Mouse (Mus musculus): ENCODE measurements around the gene Wbp1l. TPM values are rescaled to one million over a fixed set of nuclear protein-coding genes. Genes with fewer than 3 reads are reported as not detected.

The Wbp1l gene
- total RNA-seq, 2 experiments from 2014 or later: 66.2 to 116 TPM

DNA sequence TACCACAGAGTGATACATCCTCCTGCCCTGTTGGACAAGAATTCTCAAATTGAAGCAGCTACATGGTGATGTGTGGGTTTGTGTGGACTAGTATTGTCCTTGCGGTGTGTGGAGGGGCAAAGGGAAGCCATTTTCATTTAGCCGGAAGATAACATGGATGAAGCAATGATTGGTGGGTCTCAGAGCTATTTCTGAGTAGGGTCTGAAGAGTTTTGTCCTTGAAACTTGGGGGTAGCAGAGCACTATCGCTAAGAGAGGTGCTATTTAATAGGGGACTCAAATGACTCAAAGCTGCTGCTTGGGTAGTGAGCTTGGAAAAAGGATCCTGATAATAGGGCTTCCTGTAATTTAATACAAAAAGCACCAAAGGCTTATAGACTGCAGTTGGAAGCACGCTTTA, 697 bp upstream of the Wbp1l start:
- no peak for DNase-seq (ENCODE audit: low spot score)

DNA sequence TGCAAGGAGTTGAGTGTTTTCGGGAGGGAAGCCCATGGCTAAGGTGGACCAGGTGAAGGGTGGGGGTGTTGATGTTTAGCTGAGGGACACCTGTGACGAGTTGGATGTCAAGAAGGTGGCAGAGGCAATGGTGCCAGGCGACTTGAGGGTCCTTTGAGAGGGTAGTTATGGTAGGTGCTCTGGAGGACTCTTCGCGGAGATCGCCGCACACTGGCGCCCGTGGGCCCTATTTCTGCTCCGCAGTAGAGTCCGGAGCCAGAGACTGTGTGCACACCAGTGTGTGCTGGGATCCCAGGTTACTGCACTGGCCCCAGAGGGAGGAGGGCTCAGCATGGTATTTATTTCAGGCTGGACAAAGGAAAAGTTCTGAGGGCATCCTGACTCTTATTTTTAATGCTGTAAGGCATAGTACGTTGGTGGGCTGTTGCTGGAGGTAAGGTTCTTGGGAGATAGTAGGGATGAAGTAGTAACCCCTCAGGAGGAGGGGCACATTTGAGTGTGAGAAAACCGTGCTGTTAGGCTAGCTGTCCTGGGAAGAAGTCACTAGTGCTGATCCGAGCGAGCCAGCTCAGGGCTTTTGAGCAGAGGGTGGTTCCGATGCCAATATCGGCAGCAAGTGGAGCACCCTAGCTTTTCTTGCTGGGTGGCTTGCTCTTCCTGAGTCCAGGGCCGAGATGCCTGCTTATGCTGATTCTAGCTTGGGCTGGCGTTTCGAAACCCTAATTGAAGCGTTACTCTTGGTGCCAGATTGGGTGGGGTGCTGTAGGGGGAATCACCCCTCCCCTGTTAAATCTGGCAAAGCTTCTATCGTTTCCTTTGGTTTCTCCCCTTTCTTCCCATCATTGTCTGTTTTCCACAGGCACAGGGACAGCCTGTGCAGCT, 732 bp downstream of the Wbp1l start:
- peak; percentile 42 for DNase-seq (ENCODE audit: low spot score)

DNA sequence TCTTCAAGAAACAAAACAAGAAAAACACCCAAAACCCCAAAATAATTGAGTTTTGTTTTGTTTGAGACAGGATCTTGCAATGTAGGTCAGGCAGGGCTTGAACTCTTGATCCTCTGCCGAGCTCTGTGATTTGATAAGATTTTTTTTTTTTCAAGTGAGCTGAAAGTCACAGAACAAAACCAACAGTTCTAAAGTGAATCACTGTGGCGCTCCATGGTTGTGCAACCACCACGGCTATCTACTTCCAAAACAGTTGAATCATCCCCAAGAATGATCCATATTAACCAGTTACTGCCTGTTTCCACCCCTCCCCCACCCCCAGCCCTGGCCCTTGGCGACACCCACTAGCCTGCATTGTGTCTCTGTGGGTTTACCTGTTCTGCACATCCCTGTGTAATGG, 1.5 kb downstream of the Wbp1l start:
- DNase-seq (ENCODE audit: low spot score): no peak

DNA sequence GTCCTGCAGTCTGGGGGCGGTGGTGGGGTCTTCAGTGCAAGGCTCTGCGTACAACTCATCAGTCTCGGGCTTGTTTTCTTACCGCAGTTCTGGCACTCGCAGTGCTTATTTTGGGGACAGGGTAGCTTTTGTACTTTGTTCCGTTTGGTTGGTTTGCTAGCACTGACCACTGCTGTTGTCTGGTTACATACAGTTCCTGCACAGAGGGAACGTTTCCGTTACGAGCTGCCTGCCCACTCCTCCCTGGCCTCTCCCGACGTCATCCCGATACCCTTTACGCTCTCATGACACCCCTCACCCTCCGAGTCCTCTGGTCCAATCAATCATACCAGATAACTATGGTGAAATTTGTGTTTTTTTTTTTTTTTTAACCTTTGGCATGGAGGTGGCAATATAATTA, 2.6 kb downstream of the Wbp1l start:
- no peak for DNase-seq (ENCODE audit: low spot score)

DNA sequence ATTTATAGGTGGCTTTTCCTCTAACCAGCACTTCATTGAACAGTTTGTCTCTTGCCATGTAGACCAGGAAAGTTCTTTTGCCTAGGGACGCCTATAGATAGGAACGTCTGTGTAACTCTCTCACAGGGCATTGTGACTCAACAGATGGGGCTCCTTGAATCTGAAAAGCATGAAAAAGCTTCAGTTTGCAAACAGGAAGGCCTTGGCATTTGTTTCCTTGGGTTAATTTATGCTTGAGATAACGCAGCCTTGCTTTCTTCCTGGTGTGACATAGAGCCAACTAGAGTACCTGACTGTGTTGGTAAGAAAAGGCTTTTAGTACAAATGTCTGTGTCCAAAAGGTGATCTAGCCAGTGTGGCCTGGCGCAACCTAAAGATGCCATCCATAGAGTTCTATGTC, 3.5 kb downstream of the Wbp1l start:
- no peak for DNase-seq (ENCODE audit: low spot score)

DNA sequence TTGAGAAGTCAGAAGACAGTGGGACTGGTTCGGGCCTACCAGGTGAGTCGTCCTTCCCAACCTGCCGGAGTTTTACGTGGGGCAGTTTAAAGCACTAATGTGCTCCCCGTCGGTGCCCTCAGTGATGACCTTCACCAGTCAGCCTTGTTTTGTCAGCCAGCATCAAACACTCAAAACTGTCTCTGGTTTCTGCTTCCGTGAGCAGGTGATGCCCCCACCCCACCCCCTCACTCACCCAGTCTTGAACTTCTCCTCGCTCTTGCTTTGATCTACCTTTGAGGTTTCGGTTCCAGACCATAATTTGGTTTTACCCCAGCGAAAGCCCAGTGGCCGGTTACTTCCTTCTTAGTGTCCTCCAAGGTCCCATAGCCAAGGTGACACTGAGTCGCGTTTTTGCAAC, 7.8 kb downstream of the Wbp1l start:
- no peak for DNase-seq (ENCODE audit: low spot score)

DNA sequence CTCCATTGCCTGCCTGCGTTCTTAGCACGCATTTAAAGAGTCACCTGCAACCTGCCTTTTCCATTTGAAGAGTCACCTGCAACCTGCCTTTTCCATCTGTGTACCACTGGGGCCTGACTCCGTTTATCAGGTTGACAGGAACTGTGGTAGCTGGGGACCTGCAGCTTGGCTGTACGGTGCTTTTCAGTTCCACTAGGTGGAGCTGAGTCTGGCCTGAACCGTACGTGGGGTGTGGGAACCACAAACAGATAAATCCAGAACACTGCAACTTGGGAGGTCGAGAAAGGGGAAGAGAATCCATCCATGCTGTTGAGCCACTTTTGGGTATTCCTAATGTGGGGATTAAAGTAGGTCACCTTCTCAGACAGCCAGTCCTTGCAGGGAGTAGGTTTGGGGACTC, 8.5 kb downstream of the Wbp1l start:
- peak; percentile 65 for DNase-seq (ENCODE audit: low spot score)

DNA sequence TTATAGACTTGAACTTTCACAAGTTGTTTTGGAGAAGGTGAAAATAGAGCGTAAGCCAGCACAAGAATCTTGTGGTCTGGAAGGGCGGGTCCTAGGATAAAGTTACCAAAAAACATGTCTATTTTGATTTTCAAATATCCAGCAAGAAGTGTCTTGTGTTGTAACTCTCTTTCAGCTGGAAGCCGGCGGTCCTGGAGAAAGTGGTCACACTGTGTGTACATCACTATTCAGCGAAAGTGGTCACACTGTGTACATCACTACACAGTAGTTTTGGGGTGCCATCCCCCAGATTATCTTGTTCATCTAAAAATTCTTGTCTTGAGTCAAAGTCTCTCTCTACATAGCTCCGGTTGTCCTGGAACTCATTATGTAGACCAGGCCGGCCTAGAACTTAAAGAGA, 9.3 kb downstream of the Wbp1l start:
- DNase-seq (ENCODE audit: low spot score): no peak

DNA sequence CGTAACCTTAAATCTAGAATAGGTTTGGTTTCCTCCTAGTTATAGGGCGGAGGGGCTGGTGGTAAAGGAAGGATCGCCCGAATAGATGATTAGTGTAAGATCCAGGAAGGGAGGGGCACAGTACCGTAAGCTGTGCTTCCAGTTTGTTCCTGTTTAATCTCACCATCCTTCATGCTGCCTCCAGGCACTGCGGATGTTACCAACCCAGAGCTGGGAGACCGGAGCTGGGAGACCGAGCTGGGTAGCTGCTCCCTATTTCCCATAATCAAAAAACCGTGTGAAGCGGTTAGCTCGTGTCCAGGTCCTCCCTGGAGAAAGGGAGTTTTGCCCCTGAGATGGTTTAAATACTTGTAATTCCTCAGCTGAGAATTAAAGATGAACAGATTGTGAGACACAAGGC, 17.5 kb downstream of the Wbp1l start:
- DNase-seq (ENCODE audit: low spot score): no peak

DNA sequence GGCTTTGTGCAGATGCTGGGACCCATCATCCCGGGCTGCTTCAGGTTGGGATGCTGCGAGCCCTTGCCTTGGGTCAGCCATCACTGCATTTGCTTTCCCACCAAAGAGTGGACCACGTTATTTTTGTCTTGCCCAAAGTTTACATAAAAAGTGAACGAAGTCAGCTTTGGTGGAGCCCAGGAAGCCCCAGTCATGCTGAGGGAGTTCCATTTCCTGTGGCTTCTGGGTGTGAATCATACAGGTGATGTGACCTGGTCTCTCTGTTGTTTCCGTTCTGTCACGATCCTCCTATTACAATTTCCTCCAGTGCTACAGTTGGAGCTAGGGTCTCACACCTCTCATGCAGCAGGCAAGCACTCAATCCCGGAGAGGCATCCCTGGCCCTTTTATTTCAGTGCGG, 18.5 kb downstream of the Wbp1l start:
- no peak for DNase-seq (ENCODE audit: low spot score)

DNA sequence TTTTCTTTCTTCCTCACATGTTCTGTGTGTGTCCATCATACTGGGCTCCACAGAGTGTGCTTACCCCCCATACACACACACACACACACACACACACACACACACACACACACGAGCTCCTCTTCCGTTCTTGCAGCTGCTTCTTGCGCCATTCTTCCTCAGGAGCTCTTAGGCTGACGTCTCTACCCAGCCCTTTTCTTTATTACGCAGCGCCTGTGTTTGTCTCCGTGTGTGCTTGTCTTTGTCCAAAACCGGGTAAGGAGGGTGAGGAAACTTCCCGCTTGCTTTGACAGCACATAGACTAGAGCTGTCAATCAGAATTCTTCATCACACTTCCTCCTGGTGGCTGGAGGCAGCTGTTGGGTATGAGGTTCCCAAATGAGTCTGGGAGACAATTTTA, 19.4 kb downstream of the Wbp1l start:
- DNase-seq (ENCODE audit: low spot score): no peak

DNA sequence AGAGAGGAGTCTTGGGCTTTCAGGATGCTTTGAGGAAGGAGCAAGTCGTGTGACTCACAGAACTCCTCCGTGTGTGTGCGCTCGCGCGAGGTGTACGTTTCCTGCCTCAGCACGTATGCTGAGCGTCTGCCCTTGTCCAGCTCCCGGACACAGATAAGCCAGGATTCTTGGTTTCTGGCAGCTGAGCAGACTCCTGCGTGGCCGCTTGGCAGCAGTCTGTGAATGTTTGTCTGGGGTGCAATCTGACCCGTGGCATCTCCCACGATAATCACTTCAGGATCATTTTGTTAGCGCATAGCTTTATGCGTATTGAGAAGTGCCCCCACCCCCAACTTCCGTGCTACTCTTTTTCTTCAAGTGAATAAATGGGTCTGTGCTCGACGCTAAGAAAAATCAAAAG, 20.1 kb downstream of the Wbp1l start:
- no peak for DNase-seq (ENCODE audit: low spot score)

DNA sequence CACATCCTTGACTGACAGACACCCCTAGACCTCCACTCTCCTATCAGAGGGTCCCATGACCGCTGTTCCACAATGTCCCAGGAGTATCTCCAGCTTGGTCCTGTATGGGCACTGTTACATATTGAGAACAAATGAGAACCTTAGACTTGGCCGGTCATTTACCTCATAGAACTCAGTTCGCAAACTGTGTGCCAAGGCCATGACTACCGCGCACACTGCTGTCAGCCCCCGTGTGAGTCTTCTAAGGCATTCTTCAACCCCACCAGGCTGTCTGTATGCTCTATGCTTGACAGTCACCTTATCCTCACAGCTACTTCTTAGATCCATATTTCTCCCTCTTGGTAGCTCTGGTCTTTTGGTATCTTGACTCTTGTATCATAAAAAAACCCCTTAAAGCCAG, 20.6 kb downstream of the Wbp1l start:
- no peak for DNase-seq (ENCODE audit: low spot score)

DNA sequence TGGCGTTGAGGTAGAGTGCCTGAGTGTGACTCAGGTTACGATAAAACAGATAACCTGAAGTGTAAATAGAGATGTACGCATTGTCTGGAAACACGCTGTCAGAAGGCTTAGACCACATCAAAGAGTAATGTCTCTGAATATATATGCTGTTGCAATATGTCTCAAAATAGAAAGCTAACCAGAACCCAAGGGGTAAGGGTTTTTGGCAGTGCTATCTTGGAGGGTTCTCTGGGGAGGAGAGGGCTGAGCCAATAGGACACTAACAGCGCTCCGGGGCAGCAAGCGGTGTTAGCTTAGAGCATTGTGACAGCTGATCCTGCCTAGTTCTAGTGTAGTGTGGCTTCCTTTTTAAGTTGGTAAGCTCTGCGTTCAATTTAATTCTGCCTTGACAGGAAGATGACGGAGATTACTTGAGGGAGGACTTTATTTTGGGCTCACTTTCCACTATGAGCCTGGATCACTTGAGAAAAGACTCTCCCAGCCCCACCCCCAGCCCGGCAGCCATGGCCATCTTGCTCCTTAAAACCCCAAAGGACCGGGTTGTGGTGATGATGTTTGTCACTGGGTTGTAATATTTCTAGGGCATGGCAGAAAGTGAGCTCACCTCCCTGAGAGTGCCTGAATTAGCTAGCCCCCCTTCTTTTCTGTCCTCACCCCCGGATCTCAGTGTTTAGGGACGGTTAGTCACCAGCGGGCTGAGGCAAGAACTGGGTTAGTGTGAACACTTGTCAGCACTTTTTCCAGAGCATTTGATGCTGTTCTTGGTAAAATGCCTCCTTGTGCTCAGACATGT, 21.3 kb downstream of the Wbp1l start:
- no peak for DNase-seq (ENCODE audit: low spot score)

DNA sequence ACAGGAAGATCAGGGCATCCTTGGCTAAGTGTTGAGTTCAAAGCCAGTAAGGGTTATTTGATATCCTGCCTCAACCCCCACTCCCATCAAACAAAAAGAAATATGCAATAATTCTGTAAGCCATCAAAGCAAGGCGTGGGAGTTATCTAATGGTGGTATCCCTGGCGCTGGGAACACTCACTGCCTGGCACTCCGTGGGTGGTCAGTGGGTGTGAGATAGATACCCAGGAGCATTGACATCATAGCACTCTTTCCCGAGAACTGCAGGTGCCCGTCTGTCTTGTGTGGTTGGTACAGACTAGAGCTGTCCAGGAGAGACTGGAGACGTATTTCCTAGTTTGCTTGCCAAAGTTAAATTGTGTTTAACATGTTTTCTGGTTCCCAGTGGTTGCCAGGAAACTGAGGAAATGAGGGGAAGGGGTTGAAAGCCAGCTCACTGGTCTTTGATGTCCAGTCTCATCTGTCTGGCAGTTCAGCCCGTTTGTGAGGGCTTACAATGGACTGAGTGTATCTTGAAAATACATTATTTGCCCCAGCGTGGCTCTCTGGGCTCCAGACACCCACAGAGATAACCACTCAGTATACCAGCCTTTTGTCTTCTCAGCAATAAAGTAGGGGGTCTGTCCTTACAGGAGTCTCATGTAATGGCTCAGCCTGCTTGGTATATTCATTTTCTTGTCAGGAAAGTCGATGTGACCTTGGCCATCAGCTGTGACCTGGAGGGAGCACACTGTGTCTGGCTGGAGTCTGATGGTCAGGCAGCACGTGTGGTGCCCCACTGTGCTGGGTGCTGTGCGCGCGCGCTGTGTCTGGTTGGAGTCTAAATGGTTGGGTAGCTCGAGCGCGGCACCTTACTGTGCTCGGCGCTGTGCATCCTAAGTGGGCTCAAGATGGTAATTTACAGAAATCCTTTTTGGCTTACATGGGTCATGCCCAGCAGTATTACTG, 22.6 kb downstream of the Wbp1l start:
- DNase-seq (ENCODE audit: low spot score): no peak

DNA sequence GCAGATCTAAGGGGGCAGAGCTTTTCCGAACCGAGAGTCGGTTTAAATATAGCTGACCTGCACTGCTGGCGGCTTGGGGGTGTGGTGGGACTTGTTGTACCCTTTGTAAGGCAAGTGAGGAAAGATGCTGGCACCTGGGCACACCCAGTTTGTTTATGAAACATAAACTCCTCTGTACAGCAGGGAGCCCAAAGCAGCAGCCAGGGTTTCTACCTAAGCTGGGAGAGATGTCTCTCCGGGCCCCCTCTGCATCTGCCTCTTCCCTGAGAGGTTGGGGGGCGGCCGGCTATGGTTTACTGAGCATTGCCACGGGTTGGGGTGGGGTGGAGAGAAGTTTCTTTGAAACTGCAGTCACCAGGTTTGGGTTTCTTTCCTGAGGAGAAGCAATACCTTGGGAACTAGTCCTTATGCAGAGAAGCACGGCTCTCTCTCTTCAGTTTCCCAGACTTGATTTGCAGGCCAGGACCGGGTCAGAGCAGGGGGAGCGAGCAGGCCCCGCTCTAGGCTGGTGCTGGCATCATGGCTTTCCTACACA, 23.8 kb downstream of the Wbp1l start:
- DNase-seq (ENCODE audit: low spot score): no peak

DNA sequence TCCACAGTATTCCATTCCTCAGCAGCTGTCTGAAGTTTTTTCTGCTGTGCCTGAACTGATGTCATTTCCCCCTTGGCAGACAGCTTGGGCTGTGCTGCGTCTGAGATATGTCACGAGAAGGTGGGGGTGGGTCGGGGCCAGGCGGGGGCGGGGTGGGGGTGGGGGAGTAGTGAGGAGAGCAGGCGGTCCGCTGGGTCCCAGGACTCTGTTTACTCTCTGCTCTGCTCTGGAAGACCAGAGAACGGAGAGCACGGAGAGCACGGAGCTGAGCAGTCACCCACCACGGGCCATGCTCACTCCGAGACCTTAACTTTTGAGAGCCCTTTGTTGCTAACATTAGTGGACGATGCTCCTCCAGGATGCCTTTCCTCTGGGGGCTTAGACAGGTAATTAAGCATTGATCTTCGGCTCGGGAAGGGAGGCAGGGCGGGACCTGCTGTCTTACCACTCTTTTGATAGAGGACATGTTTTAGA, 24.3 kb downstream of the Wbp1l start:
- DNase-seq (ENCODE audit: low spot score): no peak

DNA sequence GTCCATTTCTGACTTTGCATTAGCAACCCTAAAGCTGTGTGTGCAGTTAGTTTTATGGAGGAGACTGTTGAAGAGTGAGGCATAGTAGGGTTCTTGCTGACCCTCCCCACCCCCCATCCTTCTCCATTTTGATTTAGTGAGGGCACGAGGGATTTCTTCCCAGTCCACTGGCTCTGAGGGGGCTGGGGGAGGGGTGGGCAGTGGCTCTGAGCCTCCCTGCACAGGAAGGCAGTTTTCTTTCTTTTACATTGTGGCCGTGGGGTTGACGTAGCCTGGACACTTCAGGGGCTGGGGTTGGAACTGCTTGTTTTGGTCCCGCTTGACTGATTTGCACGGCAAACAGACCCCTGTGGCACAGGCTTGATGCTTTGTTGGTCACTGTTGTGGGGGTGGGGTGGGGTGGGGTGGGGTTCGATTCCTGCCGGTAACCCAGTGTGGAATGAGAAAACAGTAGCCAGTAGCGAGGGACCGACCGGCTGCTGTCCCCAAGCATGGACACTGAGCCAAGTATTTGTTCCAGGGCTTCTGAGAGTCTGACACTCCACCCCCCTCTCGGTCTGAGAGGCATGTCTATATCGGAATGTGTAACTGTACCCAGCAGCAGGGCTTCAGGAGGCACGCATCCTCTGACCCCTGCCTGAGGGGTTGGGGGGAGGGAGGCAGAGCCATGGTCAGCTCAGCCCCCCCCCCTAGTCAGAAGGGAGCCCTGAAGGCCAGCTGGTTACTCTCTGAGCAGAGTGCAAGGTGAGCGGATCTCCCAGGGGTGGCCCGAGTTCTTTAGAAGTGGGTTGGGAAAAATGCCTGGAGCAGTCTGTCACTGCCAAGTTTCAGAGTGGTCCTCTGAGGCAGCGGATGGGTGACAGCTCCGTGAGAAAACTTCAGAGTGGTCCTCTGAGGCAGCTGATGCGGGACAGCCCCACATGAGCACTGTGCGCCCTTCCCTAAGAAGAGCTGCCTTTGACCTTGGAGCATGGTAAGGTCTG, 25.2 kb downstream of the Wbp1l start:
- DNase-seq (ENCODE audit: low spot score): peak; percentile 83

DNA sequence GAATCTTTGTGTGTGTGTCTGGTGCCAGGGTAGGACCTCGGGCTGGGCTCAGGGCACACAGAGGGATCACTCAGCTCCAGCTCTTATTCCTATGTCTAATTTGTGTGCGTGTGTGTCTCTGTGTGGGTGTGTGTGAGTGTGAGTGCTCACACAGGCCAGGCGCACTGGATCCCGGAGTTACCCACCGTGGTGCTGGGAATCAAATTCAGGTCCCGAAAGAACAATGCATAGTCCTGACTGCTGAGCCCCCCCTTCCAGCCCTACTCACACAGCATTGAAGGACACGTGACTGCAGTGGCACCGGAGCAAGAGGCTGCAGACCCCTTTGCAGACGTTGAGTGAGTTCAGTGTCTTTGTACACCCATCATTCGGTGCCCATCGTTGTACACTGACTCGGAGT, 26.1 kb downstream of the Wbp1l start:
- DNase-seq (ENCODE audit: low spot score): no peak

DNA sequence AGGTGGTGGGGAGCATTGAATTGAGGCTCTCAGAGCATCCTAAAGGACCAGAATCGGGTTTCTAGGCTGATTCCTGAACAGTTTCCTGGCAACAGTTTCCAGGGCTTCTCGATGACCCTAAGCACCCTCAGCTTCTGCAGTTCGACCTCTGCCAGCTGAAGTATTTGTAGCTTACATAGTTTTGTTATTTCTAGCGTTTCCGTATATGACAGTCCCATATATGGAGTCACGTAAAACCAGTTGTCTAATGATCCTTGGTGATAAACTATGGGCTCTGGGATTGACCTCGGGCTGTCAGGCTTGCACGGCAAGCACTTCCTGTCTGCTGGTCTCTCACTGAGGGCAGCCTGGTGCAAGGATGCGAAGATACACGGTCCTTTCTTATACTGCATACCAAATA, 26.6 kb downstream of the Wbp1l start:
- DNase-seq (ENCODE audit: low spot score): no peak
